Mouse (Mus musculus): Measurements from ENCODE around the gene Rad9a. TPM values are rescaled to one million over a fixed set of nuclear protein-coding genes. Genes with fewer than 3 reads are reported as not detected.
"Not testable (repeated sequence)": the region's sequence is repeated elsewhere in the genome, so short reads cannot be mapped to it uniquely, and the experiment has no call there.

Gene Rad9a
- total and polyA plus RNA-seq, 3 experiments: 21.3 to 37.9 TPM; not detected in 1

DNA sequence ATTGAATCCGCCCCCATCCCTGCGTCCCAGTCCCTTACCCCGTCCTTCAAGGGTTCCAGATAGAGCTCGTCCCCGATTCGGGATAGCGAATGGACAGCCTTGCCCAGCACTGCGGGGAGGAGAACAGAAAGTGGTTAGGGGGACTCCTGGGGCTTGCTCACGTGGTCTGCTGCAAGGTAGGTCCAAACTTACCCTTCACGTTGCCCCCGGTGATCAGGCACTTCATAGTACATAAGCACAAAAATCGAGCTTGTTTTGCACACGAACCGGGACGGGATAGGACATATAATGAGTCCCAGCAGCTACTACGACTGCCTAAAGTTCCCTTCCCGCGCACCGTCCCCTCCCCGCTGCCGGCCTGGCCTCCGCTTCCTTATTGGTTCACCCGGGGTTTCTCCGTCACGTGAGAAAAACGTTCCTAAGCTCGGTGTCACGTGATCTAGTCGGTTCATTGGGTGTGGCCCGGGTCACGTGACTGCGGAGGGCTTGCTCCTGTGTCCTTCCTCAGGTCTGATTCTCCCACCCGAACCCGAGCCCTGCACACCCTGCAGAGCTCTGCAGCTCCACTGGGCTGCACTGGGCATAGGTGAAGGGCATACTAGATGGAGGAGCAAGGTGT lies at the start of gene Rad9a (continued):
- TF ChIP-seq CTCF (IDR thresholded peaks at IDR 0.05 in 2 of 3, conservative IDR thresholded peaks at IDR 0.05 in 1 of 3; ENCODE audit: control insufficient read depth in 1 of 3, insufficient read depth in 1 of 3, low read depth in 2 of 3, low read length in 3 of 3, poor library complexity in 1 of 3, severe bottlenecking in 1 of 3): no peak
- no peak for TF ChIP-seq TAL1 (IDR thresholded peaks at IDR 0.05; ENCODE audit: low read length)
- 0 out of 2 replicates have a peak, but pooled peaks have one; percentile 14 for TF ChIP-seq ELF1 (IDR thresholded peaks at IDR 0.05; ENCODE audit: low read depth, low read length)
- TF ChIP-seq SIN3A (IDR thresholded peaks at IDR 0.05; ENCODE audit: low read length): peak; percentile 94

- not testable (repeated sequence) for H3K4me1 ChIP-seq (ENCODE audit: control insufficient read depth in 1 of 2, insufficient read depth in 2 of 2, low read length in 2 of 2); H3K79me2 ChIP-seq (ENCODE audit: control insufficient read depth, insufficient read depth, low read length, poor library complexity); H3K9ac ChIP-seq (ENCODE audit: control insufficient read depth, low read depth, low read length, poor library complexity, severe bottlenecking); H3K36me3 ChIP-seq (ENCODE audit: control insufficient read depth in 1 of 2, insufficient read depth in 2 of 2, low read length in 2 of 2); H3K27ac ChIP-seq (ENCODE audit: control insufficient read depth, low read depth, low read length); H3K27me3 ChIP-seq (ENCODE audit: control insufficient read depth in 1 of 2, insufficient read depth in 2 of 2, low read length in 2 of 2); H3K4me3 ChIP-seq (ENCODE audit: control insufficient read depth in 1 of 2, insufficient read depth in 1 of 2, low read depth in 2 of 2, low read length in 2 of 2); DNase-seq (ENCODE audit: low read depth, low spot score); H3K9me3 ChIP-seq (replicated peaks; ENCODE audit: insufficient read depth, low read length)
- peak in 1 of 3 experiments; percentile 22; a peak in 1 of 6 replicates for TF ChIP-seq CTCF (IDR thresholded peaks at IDR 0.05 in 2 of 3, conservative IDR thresholded peaks at IDR 0.05 in 1 of 3; ENCODE audit: control insufficient read depth in 1 of 3, insufficient read depth in 1 of 3, low read depth in 2 of 3, low read length in 3 of 3, poor library complexity in 1 of 3, severe bottlenecking in 1 of 3)
Observed at GRCm38 (mm10) chr19:4248683-4249082, 47.2 kb upstream of the Rad9a start.

- H3K27ac ChIP-seq (ENCODE audit: control insufficient read depth, low read depth, low read length): no peak overlapping the region
- peaks cover 0 to 3% of the 10 kb centered on the region in 2 experiments; a peak in 1 of 4 replicates for H3K36me3 ChIP-seq (ENCODE audit: control insufficient read depth in 1 of 2, insufficient read depth in 2 of 2, low read length in 2 of 2)
- TF ChIP-seq RAD21 (IDR thresholded peaks at IDR 0.05; ENCODE audit: low read depth, low read length) (peak; percentile 42), SIN3A (IDR thresholded peaks at IDR 0.05; ENCODE audit: low read length) (peak; percentile 38; the same call in 1 of the 2 replicates), CTCF (IDR thresholded peaks at IDR 0.05 in 2 of 3, conservative IDR thresholded peaks at IDR 0.05 in 1 of 3; ENCODE audit: control insufficient read depth in 1 of 3, insufficient read depth in 1 of 3, low read depth in 2 of 3, low read length in 3 of 3, poor library complexity in 1 of 3, severe bottlenecking in 1 of 3) (peak in 2 of 3 experiments; percentile 52 to 61; a peak in 4 of 6 replicates), MYB (IDR thresholded peaks at IDR 0.05; ENCODE audit: low read depth, low read length) (no peak), SMC3 (IDR thresholded peaks at IDR 0.05; ENCODE audit: low read depth, low read length) (peak; percentile 28)
Observed at GRCm38 (mm10) chr19:4247010-4247409, 45.5 kb upstream of the Rad9a start.

GRCm38 (mm10) chr19:4244775-4245174 lies 43.3 kb upstream of the Rad9a start:
- Histone ChIP-seq H3K4me3 (ENCODE audit: control insufficient read depth in 1 of 2, insufficient read depth in 1 of 2, low read depth in 2 of 2, low read length in 2 of 2) (no peak overlapping the region), H3K4me1 (ENCODE audit: control insufficient read depth in 1 of 2, insufficient read depth in 2 of 2, low read length in 2 of 2) (peaks cover 0 to 3% of the 10 kb centered on the region in 2 experiments; a peak in 2 of 4 replicates)
- DNase-seq (ENCODE audit: low read depth, low spot score): no peak

More at GRCm38 (mm10) chr19:4247010-4247409, 45.5 kb upstream of the Rad9a start:
- peak; percentile 62 for DNase-seq (ENCODE audit: low read depth, low spot score)
- Histone ChIP-seq H3K9ac (ENCODE audit: control insufficient read depth, low read depth, low read length, poor library complexity, severe bottlenecking) (no peak overlapping the region), H3K4me1 (ENCODE audit: control insufficient read depth in 1 of 2, insufficient read depth in 2 of 2, low read length in 2 of 2) (peaks cover 0 to 3% of the 10 kb centered on the region in 2 experiments; a peak in 2 of 4 replicates), H3K4me3 (ENCODE audit: control insufficient read depth in 1 of 2, insufficient read depth in 1 of 2, low read depth in 2 of 2, low read length in 2 of 2) (no peak overlapping the region), H3K27me3 (ENCODE audit: control insufficient read depth in 1 of 2, insufficient read depth in 2 of 2, low read length in 2 of 2) (no peaks in the 10 kb centered on the region; a peak in 1 of 4 replicates), H3K79me2 (ENCODE audit: control insufficient read depth, insufficient read depth, low read length, poor library complexity) (no peaks in the 10 kb centered on the region), H3K9me3 (replicated peaks; ENCODE audit: insufficient read depth, low read length) (no peaks in the 10 kb centered on the region)

More at GRCm38 (mm10) chr19:4244775-4245174, 43.3 kb upstream of the Rad9a start:
- H3K36me3 ChIP-seq (ENCODE audit: control insufficient read depth in 1 of 2, insufficient read depth in 2 of 2, low read length in 2 of 2): peaks cover 0 to 3% of the 10 kb centered on the region in 2 experiments; a peak in 1 of 4 replicates
- no peak overlapping the region for H3K9ac ChIP-seq (ENCODE audit: control insufficient read depth, low read depth, low read length, poor library complexity, severe bottlenecking)
- H3K27ac ChIP-seq (ENCODE audit: control insufficient read depth, low read depth, low read length): no peak overlapping the region
- H3K79me2 ChIP-seq (ENCODE audit: control insufficient read depth, insufficient read depth, low read length, poor library complexity): no peaks in the 10 kb centered on the region
- TF ChIP-seq RAD21 (IDR thresholded peaks at IDR 0.05; ENCODE audit: low read depth, low read length): no peak
- TF ChIP-seq MXI1 (IDR thresholded peaks at IDR 0.05; ENCODE audit: low read depth, low read length): no peak
- no peak for TF ChIP-seq TCF12 (IDR thresholded peaks at IDR 0.05; ENCODE audit: low read depth, low read length)
- no peak for TF ChIP-seq ZC3H11A (IDR thresholded peaks at IDR 0.05; ENCODE audit: low read depth, low read length)
- no peak for TF ChIP-seq UBTF (IDR thresholded peaks at IDR 0.05; ENCODE audit: borderline replicate concordance, insufficient read depth, low read depth, low read length)
- no peak for TF ChIP-seq E2F4 (IDR thresholded peaks at IDR 0.05; ENCODE audit: borderline replicate concordance, low read depth, low read length)
- TF ChIP-seq BHLHE40 (IDR thresholded peaks at IDR 0.05; ENCODE audit: borderline replicate concordance, low read depth, low read length): no peak
- no peak for TF ChIP-seq TAL1 (IDR thresholded peaks at IDR 0.05; ENCODE audit: low read length)
- TF ChIP-seq POLR2A (IDR thresholded peaks at IDR 0.05; ENCODE audit: control insufficient read depth in 1 of 2, insufficient read depth in 1 of 2, low read depth in 1 of 2, low read length in 2 of 2, poor library complexity in 1 of 2): no peak
- TF ChIP-seq JUND (IDR thresholded peaks at IDR 0.05; ENCODE audit: low read depth, low read length): no peak
- no peak for TF ChIP-seq NELFE (IDR thresholded peaks at IDR 0.05; ENCODE audit: low read depth, low read length)
- TF ChIP-seq ZMIZ1 (IDR thresholded peaks at IDR 0.05; ENCODE audit: low read depth, low read length): no peak
- TF ChIP-seq MYB (IDR thresholded peaks at IDR 0.05; ENCODE audit: low read depth, low read length): no peak
- TF ChIP-seq POLR2AphosphoS5 (IDR thresholded peaks at IDR 0.05; ENCODE audit: borderline replicate concordance, low read depth, low read length): no peak
- TF ChIP-seq CHD2 (IDR thresholded peaks at IDR 0.05; ENCODE audit: low read length): no peak
- no peak for TF ChIP-seq MEF2A (IDR thresholded peaks at IDR 0.05; ENCODE audit: extremely low read depth, insufficient replicate concordance, low read depth, low read length, poor library complexity, severe bottlenecking)
- no peak for TF ChIP-seq MAZ (IDR thresholded peaks at IDR 0.05; ENCODE audit: low read depth, low read length)
- no peaks in the 10 kb centered on the region; a peak in 1 of 4 replicates for H3K27me3 ChIP-seq (ENCODE audit: control insufficient read depth in 1 of 2, insufficient read depth in 2 of 2, low read length in 2 of 2)
- H3K9me3 ChIP-seq (replicated peaks; ENCODE audit: insufficient read depth, low read length): no peaks in the 10 kb centered on the region
